Mouse (Mus musculus) hindbrain, embryonic 12.5 days (tissue): ENCODE measurements at regions not wholly inside any gene's neighbourhood (a gene's known extent, or its start where the extent isn't known, plus 50 kb on each side); places are given as distances from the start of the nearest gene placed in this dataset.
"Not testable (repeated sequence)": the region's sequence is repeated elsewhere in the genome, so short reads cannot be mapped to it uniquely, and the experiment has no call there.

ENCODE experiments used
- ATAC-seq: fragments of 200-750 bp; cut with Nextera tagmentation; 2 replicates; pipeline ENCODE4 v1.8.0; 2017; ENCODE audit warnings: moderate TSS enrichment; ENCODE audit not compliant: low FRiP score
- H3K27ac ChIP-seq: fragments of 300-500 bp; sonication (generic); 2 replicates; pipeline ENCODE4 v1.5.1; 2016; ENCODE audit warnings: mild to moderate bottlenecking
- H3K27me3 ChIP-seq: fragments of 300-500 bp; sonication (generic); 2 replicates; pipeline ENCODE4 v1.6.1; 2016; ENCODE audit warnings: mild to moderate bottlenecking
- H3K36me3 ChIP-seq: fragments of 300-500 bp; sonication (generic); 2 replicates; pipeline ENCODE4 v1.6.1; 2016; ENCODE audit warnings: mild to moderate bottlenecking
- H3K4me1 ChIP-seq: fragments of 300-500 bp; sonication (generic); 2 replicates; pipeline ENCODE4 v1.6.1; 2016
- H3K4me2 ChIP-seq: fragments of 300-500 bp; sonication (generic); replicated peaks from 2 replicates; pipeline ENCODE4 v1.6.1; 2016; ENCODE audit warnings: mild to moderate bottlenecking
- H3K4me3 ChIP-seq: fragments of 300-500 bp; sonication (generic); 2 replicates; pipeline ENCODE4 v1.5.1; 2016; ENCODE audit warnings: mild to moderate bottlenecking
- H3K9ac ChIP-seq: fragments of 300-500 bp; sonication (generic); 2 replicates; pipeline ENCODE4 v1.6.1; 2016; ENCODE audit warnings: mild to moderate bottlenecking, moderate library complexity
- H3K9me3 ChIP-seq: fragments of 300-500 bp; sonication (generic); replicated peaks from 2 replicates; pipeline ENCODE4 v1.6.1; 2016; ENCODE audit warnings: mild to moderate bottlenecking
- WGBS: fragments of 180-500 bp; shearing (Covaris S2); methylation state at CpG from one replicate; pipeline ENCODE4 v1.1.7; 2016; 5-methylcytosine and 5-hydroxymethylcytosine counted together

DNA sequence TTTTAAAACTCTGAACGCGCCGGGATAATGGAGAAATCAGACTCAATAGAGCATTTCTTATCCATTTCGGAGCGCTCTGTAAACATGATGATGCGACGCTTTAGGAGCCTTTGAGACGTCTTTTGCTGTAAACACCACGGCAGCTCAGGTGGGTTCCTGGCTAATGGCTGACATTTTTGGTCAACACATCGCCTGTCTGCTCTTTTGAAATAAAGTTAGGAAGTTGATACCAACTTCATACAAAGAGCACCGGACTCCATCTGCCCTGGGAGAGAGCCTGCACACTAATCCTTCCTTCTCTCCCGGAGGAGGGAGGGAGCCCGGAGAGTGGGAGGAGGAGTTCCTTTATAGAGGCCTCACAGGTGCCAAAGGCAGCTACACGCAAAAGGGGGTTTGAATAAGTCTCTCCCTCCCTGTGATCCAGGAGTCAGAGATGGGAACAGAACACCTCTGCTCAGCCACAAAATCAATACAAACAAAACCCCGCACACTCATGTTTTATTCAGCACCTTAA lies 63.8 kb upstream of the Srsf6 start:
- peak overlapping the region; percentile 50 for H3K4me2 ChIP-seq
- no peak for ATAC-seq
- no peaks in the 10 kb centered on the region for H3K36me3 ChIP-seq
- H3K4me1 ChIP-seq: peaks cover 10% of the 10 kb centered on the region
- H3K4me3 ChIP-seq: peak overlapping the region; percentile 24
- no peak overlapping the region for H3K27ac ChIP-seq
- H3K9ac ChIP-seq: no peak overlapping the region
- H3K9me3 ChIP-seq: no peaks in the 10 kb centered on the region
- no peaks in the 10 kb centered on the region for H3K27me3 ChIP-seq
- WGBS: 2% methylated on average over 15 of the region's 15 CpGs

DNA sequence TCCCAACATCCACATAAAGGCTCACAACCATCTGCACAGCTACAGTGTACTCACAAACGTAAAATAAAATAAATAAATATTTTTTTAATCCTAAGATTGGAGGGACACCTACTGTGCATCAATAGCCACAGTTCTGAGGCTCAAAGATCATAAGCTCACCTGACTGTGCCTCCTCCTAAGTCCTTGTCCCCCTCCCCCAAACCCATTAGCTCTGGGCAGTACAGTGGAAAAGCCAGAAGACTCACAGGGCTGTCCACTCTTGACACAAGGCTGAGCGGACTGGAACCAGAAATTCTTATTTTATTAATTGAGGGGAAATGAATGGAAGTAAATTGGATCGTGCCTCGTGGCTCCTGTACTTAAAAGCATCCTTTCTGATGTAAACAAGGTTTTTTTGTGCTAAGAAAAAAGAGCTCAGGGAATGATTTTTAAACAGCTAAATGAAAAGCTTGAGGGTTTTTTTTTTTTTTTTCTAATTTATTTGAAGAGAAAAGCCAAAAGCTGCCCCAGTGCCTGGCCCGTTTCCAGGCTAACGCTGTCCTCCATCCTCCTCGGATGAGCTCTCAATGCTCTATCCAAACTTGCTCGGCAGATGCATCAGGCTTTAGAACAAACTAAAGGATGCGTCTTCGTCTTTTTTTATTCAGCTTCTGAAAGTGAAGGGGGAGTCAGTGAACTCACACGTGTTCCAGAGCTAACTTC lies 64.6 kb upstream of the Srsf6 start:
- Histone ChIP-seq H3K4me3 (peak overlapping the region; percentile 24; the same call in 1 of the 2 replicates), H3K27me3 (0 out of 2 replicates have a peak, but pooled peaks cover 3% of the 10 kb centered on the region), H3K9me3 (no peaks in the 10 kb centered on the region), H3K4me2 (peak overlapping the region; percentile 50), H3K4me1 (peaks cover 10% of the 10 kb centered on the region), H3K9ac (no peak overlapping the region), H3K27ac (no peak overlapping the region), H3K36me3 (no peaks in the 10 kb centered on the region)
- 15% methylated on average over 11 of the region's 11 CpGs for WGBS
- no peak for ATAC-seq

DNA sequence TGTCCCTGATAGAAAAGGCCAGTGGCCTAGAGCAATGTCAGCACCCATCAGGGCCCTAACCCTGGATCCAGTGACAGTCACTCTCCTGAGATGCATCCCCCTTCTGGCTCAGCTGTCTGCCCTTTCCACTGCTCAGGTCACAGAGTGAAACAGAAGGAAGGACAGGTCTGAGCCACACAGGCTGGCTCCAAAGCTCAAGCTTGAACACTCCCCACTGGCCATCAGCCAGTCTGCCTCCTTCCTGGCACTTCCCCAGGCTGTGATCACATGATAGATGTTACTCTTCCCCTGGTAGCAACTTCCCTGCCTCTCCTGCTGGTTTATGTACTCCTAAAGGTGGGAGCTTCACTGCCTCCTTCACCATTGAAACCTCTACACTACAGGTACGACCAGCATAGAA lies 66.8 kb upstream of the Srsf6 start:
- Histone ChIP-seq H3K4me1 (peaks cover 10% of the 10 kb centered on the region), H3K27ac (no peak overlapping the region), H3K9ac (no peak overlapping the region), H3K27me3 (0 out of 2 replicates have a peak, but pooled peaks cover 3% of the 10 kb centered on the region), H3K4me3 (no peak overlapping the region), H3K4me2 (no peak overlapping the region), H3K36me3 (no peaks in the 10 kb centered on the region), H3K9me3 (no peaks in the 10 kb centered on the region)
- no peak for ATAC-seq
- 74% methylated on average over 1 of the region's 1 CpGs for WGBS

DNA sequence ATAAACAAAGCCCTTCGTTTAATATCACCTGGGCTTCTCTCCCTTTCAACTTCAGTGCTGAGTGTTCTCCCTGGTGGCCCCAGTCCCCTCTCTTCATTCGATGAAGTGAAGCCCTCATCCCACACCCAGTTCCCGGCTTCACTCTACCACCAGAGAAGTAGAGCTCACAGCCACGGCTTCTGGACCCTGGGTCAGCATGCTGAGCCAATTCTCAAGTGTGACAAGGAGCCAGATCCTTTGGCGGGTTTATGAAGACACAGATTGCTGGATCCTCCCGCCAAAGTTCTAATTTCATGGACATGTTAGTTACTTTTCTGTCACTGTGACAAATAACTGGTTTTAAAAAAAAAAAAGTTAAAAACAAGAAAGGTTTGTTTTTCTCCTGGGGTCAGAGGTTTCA lies 76.7 kb upstream of the Srsf6 start:
- Histone ChIP-seq H3K27ac (no peak overlapping the region), H3K9ac (no peak overlapping the region), H3K4me2 (no peak overlapping the region), H3K36me3 (no peaks in the 10 kb centered on the region), H3K27me3 (no peaks in the 10 kb centered on the region), H3K4me3 (no peak overlapping the region), H3K4me1 (no peaks in the 10 kb centered on the region), H3K9me3 (no peaks in the 10 kb centered on the region)
- 85% methylated on average over 6 of the region's 6 CpGs for WGBS
- ATAC-seq: no peak

DNA sequence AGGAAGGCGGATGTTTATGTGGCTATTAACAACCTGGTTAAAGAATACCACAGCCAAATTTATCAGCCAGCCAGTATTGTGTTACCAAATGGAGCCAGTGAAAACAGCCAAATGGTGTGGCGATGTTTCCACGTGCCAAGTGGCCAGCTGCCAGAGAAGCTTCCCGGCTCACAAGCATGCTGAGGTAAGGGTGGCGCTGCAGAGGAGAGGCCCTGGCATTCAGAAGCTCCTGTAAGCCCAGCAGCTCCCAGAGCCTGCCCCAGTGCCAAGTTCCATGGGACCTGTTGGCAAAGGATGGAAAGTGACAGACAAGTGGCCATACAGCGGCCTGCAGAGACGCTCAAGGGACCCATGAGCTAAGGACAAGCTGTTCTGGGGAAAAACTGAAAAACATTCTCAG lies 77.8 kb upstream of the Srsf6 start:
- Histone ChIP-seq H3K4me3 (no peak overlapping the region), H3K9ac (no peak overlapping the region), H3K27ac (no peak overlapping the region), H3K4me1 (no peaks in the 10 kb centered on the region), H3K4me2 (no peak overlapping the region), H3K36me3 (no peaks in the 10 kb centered on the region), H3K27me3 (no peaks in the 10 kb centered on the region), H3K9me3 (no peaks in the 10 kb centered on the region)
- ATAC-seq: no peak
- WGBS: 81% methylated on average over 7 of the region's 7 CpGs

DNA sequence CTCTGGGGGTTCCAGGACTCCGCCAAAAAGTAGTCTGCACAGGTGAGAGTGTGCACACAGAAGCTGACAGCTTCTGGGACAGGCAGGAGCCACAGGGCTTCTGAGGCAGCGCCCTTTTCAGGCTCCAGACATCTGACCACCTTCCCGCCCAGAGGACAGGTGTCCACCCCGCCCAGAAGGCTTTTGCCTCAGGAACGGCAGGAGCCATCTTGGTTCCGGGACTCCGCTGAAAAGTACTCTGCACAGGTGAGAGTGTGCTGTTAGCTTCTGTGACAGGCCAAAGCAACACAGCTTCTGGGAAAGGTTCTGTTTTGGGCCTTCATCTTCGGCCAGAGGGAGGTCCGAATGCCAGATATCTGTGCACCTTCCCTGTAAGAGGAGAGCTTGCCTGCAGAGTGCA lies 89.6 kb upstream of the Srsf6 start:
- not testable (repeated sequence) for H3K4me3 ChIP-seq, ATAC-seq, H3K4me2 ChIP-seq, H3K9me3 ChIP-seq, H3K9ac ChIP-seq, H3K36me3 ChIP-seq, H3K27ac ChIP-seq, H3K4me1 ChIP-seq, H3K27me3 ChIP-seq
- 91% methylated on average over 9 of the region's 9 CpGs for WGBS

DNA sequence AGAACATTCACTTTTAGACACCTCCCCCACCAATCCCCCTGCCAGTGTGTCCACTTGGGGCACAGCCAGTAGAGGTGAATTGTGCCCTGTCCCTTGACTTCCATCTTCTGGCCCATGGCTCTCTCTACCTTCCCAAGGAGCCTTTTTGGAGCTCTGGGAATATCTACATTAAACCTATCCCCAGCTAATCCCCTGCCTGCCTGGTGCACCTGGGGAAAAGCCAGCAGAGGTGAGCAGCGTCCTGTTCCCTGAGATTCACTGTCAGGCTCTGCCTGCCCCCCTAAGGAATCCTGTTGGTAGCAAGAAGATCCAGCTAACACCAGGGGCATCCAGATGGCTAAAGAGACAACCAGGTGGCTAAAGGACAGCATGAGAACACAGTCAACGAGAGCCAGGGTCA lies 93.6 kb upstream of the Srsf6 start:
- Histone ChIP-seq H3K4me1 (no peaks in the 10 kb centered on the region), H3K4me3 (no peak overlapping the region), H3K4me2 (no peak overlapping the region), H3K9me3 (no peaks in the 10 kb centered on the region), H3K9ac (no peak overlapping the region), H3K27ac (no peak overlapping the region), H3K36me3 (no peaks in the 10 kb centered on the region), H3K27me3 (no peaks in the 10 kb centered on the region)
- WGBS: 62% methylated on average over 2 of the region's 2 CpGs
- no peak for ATAC-seq

DNA sequence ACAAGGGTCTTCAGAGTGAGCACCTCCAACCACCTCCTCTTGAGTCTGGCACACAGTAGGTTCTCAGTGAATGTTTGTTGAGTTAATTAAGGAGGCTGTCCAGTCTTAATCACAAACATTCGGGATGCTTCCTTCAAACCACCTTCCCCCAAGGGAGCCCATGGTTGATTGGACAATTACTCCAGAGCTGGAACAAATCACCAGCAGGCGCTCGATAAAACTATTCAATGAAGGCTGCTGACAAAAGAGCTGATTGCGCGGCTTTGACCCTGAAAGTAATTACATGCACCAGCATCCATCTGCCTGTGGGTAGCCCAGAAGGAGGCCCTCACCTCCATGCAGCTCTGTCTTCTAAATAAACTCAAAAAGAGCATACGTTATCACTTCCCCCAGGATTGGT lies 97.6 kb upstream of the Srsf6 start:
- no peak overlapping the region for H3K4me2 ChIP-seq
- H3K4me1 ChIP-seq: no peaks in the 10 kb centered on the region
- H3K9ac ChIP-seq: no peak overlapping the region
- H3K9me3 ChIP-seq: no peaks in the 10 kb centered on the region
- no peak overlapping the region for H3K27ac ChIP-seq
- no peak overlapping the region for H3K4me3 ChIP-seq
- no peaks in the 10 kb centered on the region for H3K36me3 ChIP-seq
- no peaks in the 10 kb centered on the region for H3K27me3 ChIP-seq
- 44% methylated on average over 6 of the region's 6 CpGs for WGBS
- no peak for ATAC-seq

DNA sequence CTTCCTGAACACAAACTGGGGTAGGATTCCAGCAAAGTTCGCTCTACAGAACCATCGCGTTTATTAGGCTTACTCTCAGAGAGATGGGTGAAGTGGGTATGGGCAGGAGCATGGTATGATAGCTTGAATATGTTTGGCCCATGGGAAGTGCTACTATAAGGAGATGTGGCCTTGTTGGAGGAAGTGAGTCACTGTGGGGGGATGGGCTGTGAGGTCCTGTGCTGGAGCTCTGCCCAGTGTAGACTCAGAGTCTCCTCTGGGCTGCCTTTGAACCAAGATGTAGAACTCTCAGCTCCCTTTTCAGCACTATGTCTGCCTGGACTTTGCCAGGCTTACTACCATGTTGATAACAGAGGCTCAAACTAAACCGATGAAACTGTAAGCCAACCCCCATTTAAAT lies 112.5 kb upstream of the Srsf6 start:
- H3K9ac ChIP-seq: no peak overlapping the region
- H3K36me3 ChIP-seq: no peaks in the 10 kb centered on the region
- no peak overlapping the region for H3K27ac ChIP-seq
- H3K4me2 ChIP-seq: no peak overlapping the region
- H3K27me3 ChIP-seq: no peaks in the 10 kb centered on the region
- peaks cover 2% of the 10 kb centered on the region; the same call in 1 of the 2 replicates for H3K4me1 ChIP-seq
- WGBS: 92% methylated on average over 4 of the region's 4 CpGs
- H3K4me3 ChIP-seq: no peak overlapping the region
- ATAC-seq: no peak
- H3K9me3 ChIP-seq: no peaks in the 10 kb centered on the region

DNA sequence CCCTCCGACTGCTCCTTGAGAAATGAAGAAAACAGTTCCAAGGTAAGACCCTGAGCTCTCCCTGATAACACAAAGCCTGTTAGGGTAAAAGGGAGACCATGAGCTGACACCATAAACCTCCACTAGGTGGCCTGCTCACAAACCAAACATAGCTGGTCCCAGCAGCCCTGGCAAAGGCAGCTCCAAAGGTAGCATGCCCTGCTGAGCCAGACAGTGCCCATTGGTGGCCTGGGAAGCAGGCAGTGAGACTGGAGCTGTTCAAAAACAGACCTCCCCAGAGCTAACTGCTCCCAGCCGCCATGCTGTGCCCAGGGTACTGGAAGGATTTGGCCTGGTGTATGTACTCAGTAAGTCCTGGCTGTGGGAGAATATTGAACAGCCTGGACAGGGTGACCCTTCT lies 117.1 kb upstream of the Srsf6 start:
- Histone ChIP-seq H3K9me3 (no peaks in the 10 kb centered on the region), H3K36me3 (no peaks in the 10 kb centered on the region), H3K27ac (no peak overlapping the region), H3K4me2 (no peak overlapping the region), H3K9ac (no peak overlapping the region), H3K4me1 (no peaks in the 10 kb centered on the region), H3K27me3 (no peaks in the 10 kb centered on the region), H3K4me3 (no peak overlapping the region)
- WGBS: 36% methylated on average over 2 of the region's 2 CpGs
- ATAC-seq: no peak

DNA sequence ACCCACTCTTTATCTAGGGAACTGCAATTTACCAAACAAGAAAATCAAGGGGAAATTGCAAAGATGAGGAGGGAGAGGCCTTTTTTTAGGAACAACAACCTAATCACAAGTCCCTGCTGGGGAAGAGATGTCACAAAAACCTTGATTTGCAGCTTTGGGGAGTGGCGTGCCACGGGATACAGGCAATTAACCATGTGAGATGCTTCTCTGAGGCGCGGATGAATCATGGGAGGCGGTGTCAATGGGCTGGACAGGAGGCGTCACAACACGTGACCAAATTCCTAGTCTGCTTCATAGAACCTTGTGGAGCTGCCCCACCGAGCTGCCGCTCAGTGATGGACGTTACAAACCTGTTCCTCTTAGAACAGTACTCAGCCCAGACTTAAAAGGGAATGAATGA lies 123.6 kb upstream of the Srsf6 start:
- no peak overlapping the region for H3K4me2 ChIP-seq
- no peaks in the 10 kb centered on the region for H3K27me3 ChIP-seq

DNA sequence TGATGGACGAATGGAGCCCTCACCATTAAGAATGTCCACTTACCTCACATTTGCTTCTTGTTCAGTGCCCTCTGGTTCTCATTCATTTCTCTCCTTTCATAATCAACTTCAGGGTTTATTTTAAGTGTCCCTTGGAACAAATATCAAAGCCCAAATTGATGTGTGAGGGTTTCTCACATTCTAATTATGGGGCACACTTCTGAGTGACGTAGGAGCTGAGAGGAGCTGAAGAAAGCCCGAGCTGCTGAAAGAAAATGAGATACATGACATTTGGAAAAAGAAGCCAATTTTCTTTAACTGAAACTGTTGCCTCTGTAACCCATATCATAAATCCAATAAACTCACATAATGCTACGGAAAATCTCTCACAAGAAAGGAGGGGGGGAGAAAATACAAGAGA lies 134.8 kb upstream of the Srsf6 start:
- Histone ChIP-seq H3K4me1 (0 out of 2 replicates have a peak, but pooled peaks cover 3% of the 10 kb centered on the region), H3K9me3 (no peaks in the 10 kb centered on the region), H3K27me3 (no peaks in the 10 kb centered on the region), H3K27ac (no peak overlapping the region), H3K36me3 (no peaks in the 10 kb centered on the region), H3K4me2 (no peak overlapping the region), H3K4me3 (no peak overlapping the region), H3K9ac (no peak overlapping the region)
- WGBS: 79% methylated on average over 4 of the region's 4 CpGs
- no peak for ATAC-seq

More for the DNA sequence above, 123.6 kb upstream of the Srsf6 start:
- no peaks in the 10 kb centered on the region for H3K9me3 ChIP-seq
- H3K4me3 ChIP-seq: no peak overlapping the region
- no peak overlapping the region for H3K9ac ChIP-seq
- 90% methylated on average over 10 of the region's 10 CpGs for WGBS
- H3K4me1 ChIP-seq: no peaks in the 10 kb centered on the region
- ATAC-seq: no peak
- no peak overlapping the region for H3K27ac ChIP-seq
- H3K36me3 ChIP-seq: no peaks in the 10 kb centered on the region

DNA sequence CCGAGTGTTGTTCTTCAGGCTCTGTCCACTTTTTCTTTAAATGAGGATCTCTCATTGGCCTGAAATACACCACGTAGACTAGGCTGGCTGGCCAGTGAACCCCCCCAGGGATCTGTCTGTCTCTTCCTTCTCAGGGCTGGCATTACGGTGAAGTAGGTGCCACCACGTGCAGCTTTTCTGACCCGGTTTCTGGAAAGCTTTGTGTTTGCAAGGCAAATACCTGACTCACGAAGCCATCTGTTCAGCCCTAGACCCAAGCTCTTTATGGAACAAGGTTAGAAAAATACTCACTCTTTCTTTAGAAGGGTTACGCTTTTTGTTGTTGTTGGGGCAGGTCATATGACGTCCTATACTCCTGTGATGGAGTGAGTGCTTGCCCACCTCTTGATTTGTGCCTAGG lies 133.3 kb upstream of the Ptprt start:
- ATAC-seq: no peak
- Histone ChIP-seq H3K36me3 (no peaks in the 10 kb centered on the region), H3K4me2 (no peak overlapping the region), H3K9me3 (no peaks in the 10 kb centered on the region), H3K9ac (no peak overlapping the region), H3K4me3 (no peak overlapping the region), H3K4me1 (0 out of 2 replicates have a peak, but pooled peaks cover 5% of the 10 kb centered on the region), H3K27me3 (no peaks in the 10 kb centered on the region), H3K27ac (no peak overlapping the region)
- 93% methylated on average over 8 of the region's 8 CpGs for WGBS
